Mouse (Mus musculus) urinary bladder, adult 18-20 months (tissue): ENCODE data around the gene Gm49711.
"Not testable (repeated sequence)": the region's sequence is repeated elsewhere in the genome, so short reads cannot be mapped to it uniquely, and the experiment has no call there.

Experiments used
- DNase-seq, 2 experiments: peaks; one replicate each; pipeline ENCODE4 v3.0.0; 2022; ENCODE audit warnings: low spot score in 2 of 2, mixed read lengths in 2 of 2

The Gm49711 gene

GRCm38 (mm10) chr16:92179306-92179705 lies 121.2 kb downstream of the Gm49711 start:
- no peak for DNase-seq

- DNase-seq, result no peak
Measured at GRCm38 (mm10) chr16:92183477-92183876, 125.4 kb downstream of the Gm49711 start.

DNA sequence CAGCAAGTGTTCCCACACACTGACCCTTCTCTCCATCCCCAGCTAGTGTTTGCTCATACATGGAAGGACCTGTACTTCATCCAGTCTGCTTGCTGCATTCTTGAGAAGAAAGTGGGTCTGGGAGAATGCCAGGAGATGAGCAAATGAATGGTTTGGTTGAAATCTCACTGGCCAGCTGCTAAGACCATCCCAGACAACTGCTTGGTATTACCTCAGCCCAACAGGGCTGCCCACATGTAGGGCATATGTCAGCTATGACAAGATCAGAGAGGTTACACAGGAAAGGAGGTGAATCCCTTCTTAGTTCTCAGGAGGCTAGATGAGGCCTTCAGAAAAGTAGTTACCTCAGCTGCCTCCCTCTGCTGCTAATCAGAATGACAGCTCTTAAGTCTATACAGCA lies 132.5 kb downstream of the Gm49711 start:
- no peak for DNase-seq

GRCm38 (mm10) chr16:92195094-92195493 lies 137.0 kb downstream of the Gm49711 start:
- DNase-seq, result no peak

GRCm38 (mm10) chr16:92196741-92197331 lies 138.7 kb downstream of the Gm49711 start:
- DNase-seq, result no peak

GRCm38 (mm10) chr16:92200615-92201014 lies 142.5 kb downstream of the Gm49711 start:
- DNase-seq, result no peak

DNA sequence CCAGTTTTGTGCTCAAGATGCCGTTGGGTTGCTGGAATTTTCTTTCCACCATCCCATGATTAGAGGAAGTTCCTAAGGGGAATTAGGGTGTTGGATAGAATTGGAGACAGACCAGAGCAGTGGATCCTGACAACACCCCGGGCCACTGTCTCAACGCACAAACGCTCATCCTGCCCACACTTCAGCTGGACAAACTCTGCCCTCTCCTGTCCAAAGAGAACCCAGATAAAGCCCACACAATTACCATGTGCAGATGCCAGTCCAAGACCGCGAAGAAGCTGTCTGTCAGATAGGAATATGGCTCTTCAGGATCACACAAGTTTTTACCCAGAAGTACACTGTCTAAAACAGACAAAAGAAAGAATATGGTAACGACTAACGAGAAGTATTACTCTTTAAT lies 145.5 kb downstream of the Gm49711 start:
- no peak for DNase-seq

GRCm38 (mm10) chr16:92209291-92209781 lies 151.2 kb downstream of the Gm49711 start:
- DNase-seq, result no peak

DNA sequence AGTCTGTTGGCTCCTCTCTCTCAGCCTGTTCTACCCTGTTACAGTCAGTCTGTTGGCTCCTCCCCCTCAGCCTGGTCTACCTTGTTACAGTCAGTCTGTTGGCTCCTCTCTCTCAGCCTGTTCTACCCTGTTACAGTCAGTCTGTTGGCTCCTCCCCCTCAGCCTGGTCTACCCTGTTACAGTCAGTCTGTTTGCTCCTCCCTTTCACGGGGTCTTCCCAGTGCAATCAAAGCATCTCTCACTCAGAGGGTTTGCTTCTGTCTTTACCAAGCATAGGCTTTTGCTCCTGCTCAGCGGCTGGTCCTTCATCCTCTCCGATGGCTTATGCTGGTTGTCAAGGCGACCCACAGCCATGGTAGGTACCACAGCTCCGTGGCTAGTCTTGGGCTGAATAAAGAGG lies 152.2 kb downstream of the Gm49711 start:
- not testable (repeated sequence) for DNase-seq

- DNase-seq, result not testable (repeated sequence)
Measured at GRCm38 (mm10) chr16:92213911-92214310, 155.8 kb downstream of the Gm49711 start.

DNA sequence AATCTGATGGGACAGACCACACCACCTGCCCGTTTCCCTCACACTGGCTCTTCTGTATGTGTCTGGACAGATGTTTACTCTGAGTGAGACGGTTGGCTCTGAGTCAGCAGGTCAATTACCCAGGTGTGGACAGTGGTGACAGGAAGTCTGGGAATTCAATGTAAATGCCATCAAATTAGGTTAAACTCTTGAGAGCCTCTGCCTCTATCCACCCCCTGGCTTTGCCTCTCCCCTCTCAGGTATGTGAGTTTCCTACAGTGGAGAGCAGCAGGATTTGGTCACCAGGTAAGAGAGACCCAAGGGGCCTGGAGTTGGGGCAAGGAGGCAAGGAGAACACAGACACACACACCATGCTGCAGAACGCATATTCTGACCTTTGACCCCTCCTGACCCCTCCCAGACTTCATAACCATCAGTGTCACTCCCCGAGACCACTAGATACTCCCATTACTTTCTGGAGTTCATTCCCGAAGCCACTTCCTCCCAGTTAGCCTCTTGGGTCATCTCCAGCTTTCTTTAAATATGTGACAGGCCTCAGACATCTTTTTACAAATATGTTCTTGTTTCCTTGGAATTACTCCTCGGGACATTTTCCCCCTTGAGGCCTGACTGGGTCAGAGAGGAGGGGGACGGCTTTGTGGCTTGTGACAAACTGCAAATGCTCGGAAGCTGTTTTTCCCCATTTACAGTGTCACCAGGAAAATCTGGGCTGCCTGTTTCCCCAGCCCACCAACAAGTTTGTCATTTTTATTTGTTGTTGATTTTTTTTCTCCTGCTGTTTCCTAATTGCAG lies 157.7 kb downstream of the Gm49711 start:
- DNase-seq, result no peak

DNA sequence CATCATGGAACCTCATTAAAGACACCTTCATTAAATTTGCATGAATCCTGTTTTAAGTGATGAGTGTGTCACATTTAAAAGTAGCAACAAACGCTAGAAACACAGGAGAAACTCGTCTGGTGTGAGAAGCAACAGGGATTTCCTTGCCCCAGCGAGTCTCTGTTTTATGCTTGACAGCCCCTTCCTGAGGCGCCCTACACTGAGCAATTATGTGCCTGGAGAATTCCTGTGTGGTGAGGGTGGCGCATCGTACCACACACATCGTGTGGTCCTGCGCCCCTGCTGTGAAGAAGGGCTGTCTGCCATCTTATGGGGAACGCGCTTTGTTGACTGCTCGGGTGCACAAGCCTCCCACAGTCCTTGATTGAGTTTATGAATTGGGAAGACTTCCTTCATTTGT lies 162.6 kb downstream of the Gm49711 start:
- no peak for DNase-seq

DNA sequence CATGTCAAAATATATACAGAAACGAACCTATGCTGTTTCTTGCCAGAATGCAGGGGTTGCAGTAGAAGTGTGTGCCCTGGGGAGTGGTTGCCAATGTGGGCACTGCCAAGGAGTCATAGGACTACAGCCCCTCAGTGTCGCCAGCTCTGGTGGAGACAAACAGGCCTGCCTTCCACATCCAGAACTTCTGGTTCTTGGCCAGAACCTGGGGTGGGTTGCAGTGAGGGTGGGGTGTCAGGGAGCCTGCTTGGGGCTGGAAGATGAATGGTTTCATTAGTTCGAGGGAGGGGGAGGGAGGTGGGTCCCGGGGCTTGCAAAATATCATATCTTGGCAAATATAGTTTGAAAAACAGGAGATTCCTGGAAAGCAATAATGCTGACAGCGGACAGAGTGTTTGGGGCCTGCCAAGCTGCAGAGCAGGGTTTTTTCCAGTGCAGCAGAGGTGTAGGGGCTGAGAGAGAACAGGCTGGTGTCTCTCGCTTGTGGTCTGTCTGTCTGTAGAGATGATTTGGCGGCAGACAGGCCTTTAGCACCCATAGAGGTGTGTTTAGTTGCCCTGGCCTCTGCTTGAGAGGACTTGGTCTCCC lies 170.3 kb downstream of the Gm49711 start:
- no peak for DNase-seq

DNA sequence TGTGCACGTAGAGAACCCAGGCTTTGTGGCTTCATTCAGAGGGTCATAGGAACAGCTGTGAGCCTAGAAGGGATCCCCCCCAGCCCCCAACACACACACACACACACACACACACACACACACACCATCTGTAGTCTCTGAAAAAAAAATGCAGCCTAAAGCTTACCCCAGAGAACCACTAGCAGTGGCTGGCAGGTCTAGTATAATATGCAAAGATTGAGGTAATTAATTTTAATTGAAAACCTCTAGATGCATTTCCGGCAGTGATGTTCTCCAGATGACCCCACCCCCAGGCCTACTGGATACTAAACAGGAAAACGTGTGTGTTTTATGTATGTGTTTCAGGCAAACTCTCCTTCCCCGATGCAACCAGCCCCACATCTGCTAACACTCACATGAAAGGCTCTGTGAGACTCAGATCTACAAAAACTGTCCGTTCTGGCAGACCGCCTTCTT lies 172.4 kb downstream of the Gm49711 start:
- no peak for DNase-seq

DNA sequence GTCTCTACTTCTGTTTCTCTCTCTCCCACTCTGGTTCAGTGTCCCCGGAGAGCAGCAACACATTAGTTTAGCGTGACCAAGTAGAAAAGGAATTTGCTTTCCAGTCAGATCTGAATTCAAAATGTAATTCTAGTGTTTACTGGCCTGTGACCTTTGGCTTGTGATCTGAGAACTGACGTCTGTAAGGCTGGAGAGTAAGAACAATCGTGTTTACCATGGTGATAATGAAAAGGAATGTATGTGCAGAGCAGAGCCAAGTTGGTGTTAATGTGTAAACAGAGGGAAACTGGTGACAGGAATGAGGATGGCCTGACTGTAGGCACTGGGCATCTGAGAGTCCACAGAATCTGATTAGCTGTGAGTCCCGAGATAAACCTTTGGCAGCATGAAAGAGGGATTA lies 176.4 kb downstream of the Gm49711 start:
- DNase-seq, result no peak

DNA sequence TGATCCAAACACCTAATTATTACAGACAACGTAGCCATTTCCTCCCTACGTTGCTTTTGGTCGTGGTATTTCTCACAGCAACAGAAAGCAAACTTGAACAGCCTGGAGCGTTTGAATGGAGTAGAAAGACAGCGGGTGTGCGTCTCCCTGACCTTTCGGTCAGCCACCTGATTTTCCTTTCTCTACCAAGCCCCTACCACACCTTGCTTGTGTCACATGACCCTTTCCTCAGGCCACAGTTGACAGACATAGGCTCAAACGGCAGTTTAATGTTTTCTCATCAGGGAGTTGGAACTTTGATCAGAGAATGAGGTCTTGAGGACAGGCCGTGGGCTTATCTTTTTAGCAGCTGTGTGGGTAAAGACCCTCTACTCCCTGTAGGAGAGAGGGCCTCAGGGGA lies 177.1 kb downstream of the Gm49711 start:
- no peak for DNase-seq
